Mouse (Mus musculus) megakaryocyte, embryonic 14.5 days (primary cell): ENCODE results near the gene Arhgdib.

Experiments
- FLI1 ChIP-seq: IDR thresholded peaks from 2 replicates; pipeline ENCODE4 v1.6.1; 2012; ENCODE audit warnings: low read length, inconsistent platforms, mixed read lengths
- GATA1 ChIP-seq: IDR thresholded peaks from 3 replicates; pipeline ENCODE4 v1.6.1; 2012; ENCODE audit warnings: mixed read lengths, low read length, inconsistent platforms, borderline replicate concordance

GRCm38 (mm10) chr6:136906937-136907293 is 34.8 kb downstream of the Arhgdib start:
- TF ChIP-seq GATA1 (no peak), FLI1 (no peak)
